Mouse (Mus musculus): ENCODE data around the gene Bnc2. TPM values are rescaled to one million over a fixed set of nuclear protein-coding genes. Genes with fewer than 3 reads are reported as not detected.

Bnc2 gene
- polyA plus RNA-seq, 1 experiment, result 7.2 TPM

GRCm38 (mm10) chr4:84498469-84498868 is 176.6 kb downstream of the Bnc2 start:
- Histone ChIP-seq H3K9ac (ENCODE audit: low read depth, poor library complexity, severe bottlenecking) (no peak overlapping the region), H3K27me3 (ENCODE audit: control insufficient read depth, insufficient read depth, low read length, poor library complexity, severe bottlenecking) (no peaks in the 10 kb centered on the region), H3K36me3 (ENCODE audit: control insufficient read depth, insufficient read depth, low read length, poor library complexity, severe bottlenecking) (no peaks in the 10 kb centered on the region), H3K4me3 (ENCODE audit: low read depth, low read length) (no peak overlapping the region), H3K9me3 (replicated peaks; ENCODE audit: control insufficient read depth, insufficient read depth, low read length, poor library complexity, severe bottlenecking) (no peaks in the 10 kb centered on the region), H3K27ac (ENCODE audit: insufficient read depth, low read length) (no peak overlapping the region), H3K4me1 (ENCODE audit: control insufficient read depth, insufficient read depth, low read length) (no peaks in the 10 kb centered on the region)
- no peak for TF ChIP-seq CTCF (IDR thresholded peaks at IDR 0.05; ENCODE audit: low read depth, low read length)
- no peak for TF ChIP-seq POLR2A (IDR thresholded peaks at IDR 0.05; ENCODE audit: insufficient read depth, low read length)
- no peak for TF ChIP-seq EP300 (IDR thresholded peaks at IDR 0.05; ENCODE audit: insufficient read depth, low read depth, low read length)

GRCm38 (mm10) chr4:84488323-84488722 is 186.8 kb downstream of the Bnc2 start:
- no peak overlapping the region for H3K27ac ChIP-seq (ENCODE audit: insufficient read depth, low read length)
- H3K9ac ChIP-seq (ENCODE audit: low read depth, poor library complexity, severe bottlenecking), result no peak overlapping the region
- no peaks in the 10 kb centered on the region for H3K9me3 ChIP-seq (replicated peaks; ENCODE audit: control insufficient read depth, insufficient read depth, low read length, poor library complexity, severe bottlenecking)
- no peaks in the 10 kb centered on the region for H3K27me3 ChIP-seq (ENCODE audit: control insufficient read depth, insufficient read depth, low read length, poor library complexity, severe bottlenecking)
- TF ChIP-seq EP300 (IDR thresholded peaks at IDR 0.05; ENCODE audit: insufficient read depth, low read depth, low read length) (no peak), POLR2A (IDR thresholded peaks at IDR 0.05; ENCODE audit: insufficient read depth, low read length) (no peak), CTCF (IDR thresholded peaks at IDR 0.05; ENCODE audit: low read depth, low read length) (no peak)
- H3K4me1 ChIP-seq (ENCODE audit: control insufficient read depth, insufficient read depth, low read length), result no peaks in the 10 kb centered on the region
- no peak overlapping the region for H3K4me3 ChIP-seq (ENCODE audit: low read depth, low read length)
- no peaks in the 10 kb centered on the region for H3K36me3 ChIP-seq (ENCODE audit: control insufficient read depth, insufficient read depth, low read length, poor library complexity, severe bottlenecking)

GRCm38 (mm10) chr4:84482680-84483079 is 192.4 kb downstream of the Bnc2 start:
- H3K27me3 ChIP-seq (ENCODE audit: control insufficient read depth, insufficient read depth, low read length, poor library complexity, severe bottlenecking), result no peaks in the 10 kb centered on the region
- H3K9me3 ChIP-seq (replicated peaks; ENCODE audit: control insufficient read depth, insufficient read depth, low read length, poor library complexity, severe bottlenecking), result no peaks in the 10 kb centered on the region
- no peaks in the 10 kb centered on the region for H3K36me3 ChIP-seq (ENCODE audit: control insufficient read depth, insufficient read depth, low read length, poor library complexity, severe bottlenecking)
- no peak overlapping the region for H3K27ac ChIP-seq (ENCODE audit: insufficient read depth, low read length)
- no peaks in the 10 kb centered on the region for H3K4me1 ChIP-seq (ENCODE audit: control insufficient read depth, insufficient read depth, low read length)
- H3K9ac ChIP-seq (ENCODE audit: low read depth, poor library complexity, severe bottlenecking), result no peak overlapping the region
- TF ChIP-seq CTCF (IDR thresholded peaks at IDR 0.05; ENCODE audit: low read depth, low read length) (no peak), POLR2A (IDR thresholded peaks at IDR 0.05; ENCODE audit: insufficient read depth, low read length) (no peak), EP300 (IDR thresholded peaks at IDR 0.05; ENCODE audit: insufficient read depth, low read depth, low read length) (no peak)
- no peak overlapping the region for H3K4me3 ChIP-seq (ENCODE audit: low read depth, low read length)

GRCm38 (mm10) chr4:84472643-84473042 is 202.4 kb downstream of the Bnc2 start:
- Histone ChIP-seq H3K4me1 (ENCODE audit: control insufficient read depth, insufficient read depth, low read length) (no peaks in the 10 kb centered on the region), H3K27ac (ENCODE audit: insufficient read depth, low read length) (no peak overlapping the region), H3K9me3 (replicated peaks; ENCODE audit: control insufficient read depth, insufficient read depth, low read length, poor library complexity, severe bottlenecking) (no peaks in the 10 kb centered on the region), H3K9ac (ENCODE audit: low read depth, poor library complexity, severe bottlenecking) (no peak overlapping the region), H3K4me3 (ENCODE audit: low read depth, low read length) (no peak overlapping the region), H3K36me3 (ENCODE audit: control insufficient read depth, insufficient read depth, low read length, poor library complexity, severe bottlenecking) (no peaks in the 10 kb centered on the region), H3K27me3 (ENCODE audit: control insufficient read depth, insufficient read depth, low read length, poor library complexity, severe bottlenecking) (no peaks in the 10 kb centered on the region)
- no peak for TF ChIP-seq EP300 (IDR thresholded peaks at IDR 0.05; ENCODE audit: insufficient read depth, low read depth, low read length)
- TF ChIP-seq POLR2A (IDR thresholded peaks at IDR 0.05; ENCODE audit: insufficient read depth, low read length), result no peak
- TF ChIP-seq CTCF (IDR thresholded peaks at IDR 0.05; ENCODE audit: low read depth, low read length), result no peak

GRCm38 (mm10) chr4:84470106-84470885 is 204.8 kb downstream of the Bnc2 start:
- no peak overlapping the region for H3K27ac ChIP-seq (ENCODE audit: insufficient read depth, low read length)
- H3K9ac ChIP-seq (ENCODE audit: low read depth, poor library complexity, severe bottlenecking), result no peak overlapping the region
- H3K36me3 ChIP-seq (ENCODE audit: control insufficient read depth, insufficient read depth, low read length, poor library complexity, severe bottlenecking), result no peaks in the 10 kb centered on the region
- H3K4me3 ChIP-seq (ENCODE audit: low read depth, low read length), result no peak overlapping the region
- no peaks in the 10 kb centered on the region for H3K4me1 ChIP-seq (ENCODE audit: control insufficient read depth, insufficient read depth, low read length)
- no peaks in the 10 kb centered on the region for H3K27me3 ChIP-seq (ENCODE audit: control insufficient read depth, insufficient read depth, low read length, poor library complexity, severe bottlenecking)
- H3K9me3 ChIP-seq (replicated peaks; ENCODE audit: control insufficient read depth, insufficient read depth, low read length, poor library complexity, severe bottlenecking), result no peaks in the 10 kb centered on the region
- no peak for TF ChIP-seq EP300 (IDR thresholded peaks at IDR 0.05; ENCODE audit: insufficient read depth, low read depth, low read length)
- TF ChIP-seq POLR2A (IDR thresholded peaks at IDR 0.05; ENCODE audit: insufficient read depth, low read length), result no peak

- no peak for TF ChIP-seq POLR2A (IDR thresholded peaks at IDR 0.05; ENCODE audit: insufficient read depth, low read length)
- TF ChIP-seq CTCF (IDR thresholded peaks at IDR 0.05; ENCODE audit: low read depth, low read length), result no peak
- no peak for TF ChIP-seq EP300 (IDR thresholded peaks at IDR 0.05; ENCODE audit: insufficient read depth, low read depth, low read length)
- Histone ChIP-seq H3K9ac (ENCODE audit: low read depth, poor library complexity, severe bottlenecking) (no peak overlapping the region), H3K9me3 (replicated peaks; ENCODE audit: control insufficient read depth, insufficient read depth, low read length, poor library complexity, severe bottlenecking) (no peaks in the 10 kb centered on the region), H3K36me3 (ENCODE audit: control insufficient read depth, insufficient read depth, low read length, poor library complexity, severe bottlenecking) (no peaks in the 10 kb centered on the region), H3K4me1 (ENCODE audit: control insufficient read depth, insufficient read depth, low read length) (no peaks in the 10 kb centered on the region), H3K4me3 (ENCODE audit: low read depth, low read length) (no peak overlapping the region), H3K27me3 (ENCODE audit: control insufficient read depth, insufficient read depth, low read length, poor library complexity, severe bottlenecking) (no peaks in the 10 kb centered on the region), H3K27ac (ENCODE audit: insufficient read depth, low read length) (no peak overlapping the region)
These were observed 205.7 kb downstream of the Bnc2 start for GRCm38 (mm10) chr4:84469400-84469799.
